ENCODE assay signal across 9 mouse cellular contexts in genomic region chr11:11557173-11557967, GRCm38 (mm10).
DNase-seq lines count a peak whose midpoint lies in the region; TF ChIP-seq lines count a peak whose summit lies in the region.
"Had no signal": no experiment of that assay in that cellular context is flagged by ENCODE, and none has a peak within 500 bp of the region (broad histone marks: within the 10 kb centered on the region; RNA-seq: fewer than 3 reads in every experiment).

No protein-coding gene starts in this region.

- TF ChIP-seq CTCF in MEL (IDR thresholded peaks at IDR 0.05 in 2 of 3, conservative IDR thresholded peaks at IDR 0.05 in 1 of 3; ENCODE audit: control insufficient read depth in 1 of 3, insufficient read depth in 1 of 3, low read depth in 2 of 3, low read length in 3 of 3, poor library complexity in 1 of 3, severe bottlenecking in 1 of 3): peak; percentile 92 to 97 (median 96)

- H3K4me1 ChIP-seq in MEL (ENCODE audit: control insufficient read depth in 1 of 2, insufficient read depth in 2 of 2, low read length in 2 of 2): peaks cover 23 to 35% of the 10 kb centered on the region in 2 experiments
- H3K4me1 ChIP-seq: neural tube, embryonic 12.5 days had no signal

- peak; percentile 98 for TF ChIP-seq RAD21 in MEL (IDR thresholded peaks at IDR 0.05; ENCODE audit: low read depth, low read length)

- TF ChIP-seq EP300 in MEL (IDR thresholded peaks at IDR 0.05; ENCODE audit: low read depth in 1 of 2, low read length in 2 of 2): peak in 1 of 2 experiments; percentile 39; a peak in 1 of 4 replicates

- TF ChIP-seq POLR2A in MEL (IDR thresholded peaks at IDR 0.05; ENCODE audit: control insufficient read depth in 1 of 2, insufficient read depth in 1 of 2, low read depth in 1 of 2, low read length in 2 of 2, poor library complexity in 1 of 2): no peak

- H3K36me3 ChIP-seq in MEL (ENCODE audit: control insufficient read depth in 1 of 2, insufficient read depth in 2 of 2, low read length in 2 of 2): peaks cover 0 to 29% of the 10 kb centered on the region in 2 experiments; a peak in 2 of 4 replicates
- H3K36me3 ChIP-seq: neural tube, embryonic 12.5 days had no signal

- DNase-seq in kidney, adult 18-20 months: peak; percentile 65
- DNase-seq in kidney, adult 11 months: no peak
- DNase-seq in MEL (ENCODE audit: low read depth, low spot score): peak; percentile 93
- peak; percentile 25 to 44 for DNase-seq in cerebellum, postnatal 25 days
- peak; percentile 7 to 22 for DNase-seq in heart, adult 9 months (ENCODE audit: low spot score in 2 of 2)
- peak; percentile 45 to 50 for DNase-seq in left cerebral cortex, postnatal 25 days (ENCODE audit: low spot score in 2 of 2)
- peak; percentile 45 for DNase-seq in mesoderm, embryonic 11.5 days (ENCODE audit: low read depth, low spot score)
- peak; percentile 91 for DNase-seq in thymus, postnatal 0 days (ENCODE audit: low spot score)

- H3K4me3 ChIP-seq in MEL (ENCODE audit: control insufficient read depth in 1 of 2, insufficient read depth in 1 of 2, low read depth in 2 of 2, low read length in 2 of 2): no peak overlapping the region
- H3K4me3 ChIP-seq: neural tube, embryonic 12.5 days had no signal

- H3K9me3 ChIP-seq in MEL (replicated peaks; ENCODE audit: insufficient read depth, low read length): no peaks in the 10 kb centered on the region
- H3K9me3 ChIP-seq: neural tube, embryonic 12.5 days had no signal

- H3K79me2 ChIP-seq in MEL (ENCODE audit: control insufficient read depth, insufficient read depth, low read length, poor library complexity): no peaks in the 10 kb centered on the region

- no peak overlapping the region for H3K9ac ChIP-seq in MEL (ENCODE audit: control insufficient read depth, low read depth, low read length, poor library complexity, severe bottlenecking)
- H3K9ac ChIP-seq: neural tube, embryonic 12.5 days had no signal

- H3K27ac ChIP-seq in MEL (ENCODE audit: control insufficient read depth, low read depth, low read length): no peak overlapping the region; the same call in 1 of the 2 replicates
- H3K27ac ChIP-seq: neural tube, embryonic 12.5 days had no signal

- no peaks in the 10 kb centered on the region for H3K27me3 ChIP-seq in MEL (ENCODE audit: control insufficient read depth in 1 of 2, insufficient read depth in 2 of 2, low read length in 2 of 2)
- H3K27me3 ChIP-seq: neural tube, embryonic 12.5 days had no signal

- intact Hi-C loops in left cerebral cortex, postnatal 25 days (cut with DNase I): loop anchor here (1.0 kb wide), 1 partner anchor 231 kb away; no protein-coding TSS in a partner anchor

TF ChIP-seq in MEL, 35 proteins besides CTCF, POLR2A, EP300 and RAD21:
- no peak for TF ChIP-seq POLR2AphosphoS2 (IDR thresholded peaks at IDR 0.05; ENCODE audit: low read length)
- TF ChIP-seq NRF1 (IDR thresholded peaks at IDR 0.05; ENCODE audit: insufficient read depth, low read depth, low read length, poor library complexity, severe bottlenecking): 0 out of 2 replicates have a peak, but pooled peaks have one; percentile 10
- TF ChIP-seq KAT2A (conservative IDR thresholded peaks at IDR 0.05; ENCODE audit: low read depth, low read length): no peak; the same call in 1 of the 2 replicates
- TF ChIP-seq ZKSCAN1 (IDR thresholded peaks at IDR 0.05; ENCODE audit: low read depth, low read length): no peak
- peak; percentile 25; the same call in 1 of the 2 replicates for TF ChIP-seq ZNF384 (IDR thresholded peaks at IDR 0.05; ENCODE audit: low read depth, low read length)
- TF ChIP-seq BHLHE40 (IDR thresholded peaks at IDR 0.05; ENCODE audit: borderline replicate concordance, low read depth, low read length): no peak
- no peak for TF ChIP-seq SIN3A (IDR thresholded peaks at IDR 0.05; ENCODE audit: low read length)
- no peak for TF ChIP-seq MAZ (IDR thresholded peaks at IDR 0.05; ENCODE audit: low read depth, low read length)
- peak; percentile 61 for TF ChIP-seq ELF1 (IDR thresholded peaks at IDR 0.05; ENCODE audit: low read depth, low read length)
- TF ChIP-seq MYB (IDR thresholded peaks at IDR 0.05; ENCODE audit: low read depth, low read length): no peak
- TF ChIP-seq JUND (IDR thresholded peaks at IDR 0.05; ENCODE audit: low read depth, low read length): peak; percentile 54; the same call in 1 of the 2 replicates
- TF ChIP-seq NELFE (IDR thresholded peaks at IDR 0.05; ENCODE audit: low read depth, low read length): no peak
- no peak for TF ChIP-seq E2F4 (IDR thresholded peaks at IDR 0.05; ENCODE audit: borderline replicate concordance, low read depth, low read length)
- TF ChIP-seq USF2 (IDR thresholded peaks at IDR 0.05; ENCODE audit: borderline replicate concordance in 1 of 2, insufficient read depth in 1 of 2, low read depth in 1 of 2, low read length in 2 of 2): no peak
- no peak for TF ChIP-seq GATA1 (IDR thresholded peaks at IDR 0.05; ENCODE audit: low read depth, low read length)
- no peak for TF ChIP-seq HCFC1 (IDR thresholded peaks at IDR 0.05; ENCODE audit: low read depth, low read length)
- TF ChIP-seq RCOR1 (IDR thresholded peaks at IDR 0.05; ENCODE audit: low read depth, low read length): no peak
- no peak for TF ChIP-seq UBTF (IDR thresholded peaks at IDR 0.05; ENCODE audit: borderline replicate concordance, insufficient read depth, low read depth, low read length)
- no peak for TF ChIP-seq USF1 (IDR thresholded peaks at IDR 0.05; ENCODE audit: low read depth, low read length)
- TF ChIP-seq ZMIZ1 (IDR thresholded peaks at IDR 0.05; ENCODE audit: low read depth, low read length): no peak
- TF ChIP-seq MEF2A (IDR thresholded peaks at IDR 0.05; ENCODE audit: extremely low read depth, insufficient replicate concordance, low read depth, low read length, poor library complexity, severe bottlenecking): peak; percentile 78; the same call in 1 of the 2 replicates
- TF ChIP-seq ETS1 (IDR thresholded peaks at IDR 0.05; ENCODE audit: low read depth, low read length): peak; percentile 7; the same call in 1 of the 2 replicates
- peak; percentile 69; the same call in 1 of the 2 replicates for TF ChIP-seq MYC (IDR thresholded peaks at IDR 0.05; ENCODE audit: low read depth, low read length)
- TF ChIP-seq TCF12 (IDR thresholded peaks at IDR 0.05; ENCODE audit: low read depth, low read length): no peak
- TF ChIP-seq GABPA (IDR thresholded peaks at IDR 0.05; ENCODE audit: low read depth, low read length): no peak
- TF ChIP-seq ZC3H11A (IDR thresholded peaks at IDR 0.05; ENCODE audit: low read depth, low read length): peak; percentile 100
- TF ChIP-seq SMC3 (IDR thresholded peaks at IDR 0.05; ENCODE audit: low read depth, low read length): peak; percentile 100
- TF ChIP-seq MXI1 (IDR thresholded peaks at IDR 0.05; ENCODE audit: low read depth, low read length): 0 out of 2 replicates have a peak, but pooled peaks have one; percentile 21
